Mouse (Mus musculus) limb, embryonic 14.5 days (tissue): ENCODE results near the gene Rgs14. TPM values are rescaled to one million over a fixed set of nuclear protein-coding genes. Genes with fewer than 3 reads are reported as not detected.
A peak's percentile ranks its signal among the peaks of the same experiment; 100 is the strongest.

Source experiments
- ATAC-seq: fragments of 200-750 bp; cut with Nextera tagmentation; 2 replicates; pipeline ENCODE4 v1.8.0; 2017; ENCODE audit warnings: low read depth, moderate number of reproducible peaks, moderate TSS enrichment; ENCODE audit not compliant: low FRiP score
- DNase-seq: peaks from one replicate; pipeline ENCODE4 v3.0.0-alpha.2; 2015; ENCODE audit warnings: low spot score
- H3K27ac ChIP-seq: fragments of 300-500 bp; sonication (generic); replicated peaks from 2 replicates; pipeline ENCODE4 v1.5.1; 2014; ENCODE audit warnings: low read depth, mild to moderate bottlenecking, low read length, moderate library complexity, mixed read lengths
- H3K27me3 ChIP-seq: fragments of 300-500 bp; sonication (generic); 2 replicates; pipeline ENCODE4 v1.6.1; 2014; ENCODE audit warnings: low read length, mixed read lengths; ENCODE audit not compliant: control insufficient read depth, insufficient read depth
- H3K36me3 ChIP-seq: fragments of 300-500 bp; sonication (generic); 2 replicates; pipeline ENCODE4 v1.6.1; 2014; ENCODE audit warnings: mild to moderate bottlenecking, low read length, moderate library complexity, mixed read lengths; ENCODE audit not compliant: control insufficient read depth, insufficient read depth
- H3K4me1 ChIP-seq: fragments of 300-500 bp; sonication (generic); 2 replicates; pipeline ENCODE4 v1.6.1; 2014; ENCODE audit warnings: antibody characterized with exemption, low read length, mixed read lengths; ENCODE audit not compliant: control insufficient read depth, insufficient read depth
- H3K4me2 ChIP-seq: fragments of 300-500 bp; sonication (generic); replicated peaks from 2 replicates; pipeline ENCODE4 v1.6.1; 2014; ENCODE audit warnings: low read depth, mild to moderate bottlenecking, low read length, moderate library complexity; ENCODE audit not compliant: severe bottlenecking
- H3K4me3 ChIP-seq: fragments of 300-500 bp; sonication (generic); replicated peaks from 2 replicates; pipeline ENCODE4 v1.5.1; 2014; ENCODE audit warnings: low read length
- H3K9ac ChIP-seq: fragments of 300-500 bp; sonication (generic); 2 replicates; pipeline ENCODE4 v1.6.1; 2014; ENCODE audit warnings: mild to moderate bottlenecking, low read depth, low read length, moderate library complexity; ENCODE audit not compliant: severe bottlenecking
- H3K9me3 ChIP-seq: fragments of 300-500 bp; sonication (generic); 2 replicates; pipeline ENCODE4 v1.6.1; 2016; ENCODE audit warnings: low read length; ENCODE audit not compliant: control insufficient read depth
- POLR2A ChIP-seq: fragments of 200-500 bp; IDR thresholded peaks from 2 replicates; pipeline ENCODE4 v1.8.0; 2012; ENCODE audit warnings: inconsistent platforms, mild to moderate bottlenecking, moderate library complexity, borderline replicate concordance; ENCODE audit not compliant: insufficient read depth, insufficient read length; ENCODE audit errors: extremely low read depth
- WGBS: fragments of 180-500 bp; shearing (Covaris S2); extraction: QIAGEN DNeasy Blood & Tissue Kit; methylation state at CpG from one replicate; pipeline ENCODE4 v1.1.7; 2014; 5-methylcytosine and 5-hydroxymethylcytosine counted together
- polyA plus RNA-seq, 2 experiments: library from polyadenylated mRNA; depleted of rRNA in 1 of 2; stranded (reverse) in 1 of 2; unstranded in 1 of 2; fragments of >200 nt; fragmentation: Nextera tagmentation in 1 of 2; extraction: Ambion mirVana in 1 of 2; gene quantifications; 2 replicates each; pipeline versions ENCODE4 v1.2.1 to v1.2.3; 2012 to 2014

Rgs14 gene
- polyA plus RNA-seq, 2 experiments, result 1.8 to 2.4 TPM

DNA sequence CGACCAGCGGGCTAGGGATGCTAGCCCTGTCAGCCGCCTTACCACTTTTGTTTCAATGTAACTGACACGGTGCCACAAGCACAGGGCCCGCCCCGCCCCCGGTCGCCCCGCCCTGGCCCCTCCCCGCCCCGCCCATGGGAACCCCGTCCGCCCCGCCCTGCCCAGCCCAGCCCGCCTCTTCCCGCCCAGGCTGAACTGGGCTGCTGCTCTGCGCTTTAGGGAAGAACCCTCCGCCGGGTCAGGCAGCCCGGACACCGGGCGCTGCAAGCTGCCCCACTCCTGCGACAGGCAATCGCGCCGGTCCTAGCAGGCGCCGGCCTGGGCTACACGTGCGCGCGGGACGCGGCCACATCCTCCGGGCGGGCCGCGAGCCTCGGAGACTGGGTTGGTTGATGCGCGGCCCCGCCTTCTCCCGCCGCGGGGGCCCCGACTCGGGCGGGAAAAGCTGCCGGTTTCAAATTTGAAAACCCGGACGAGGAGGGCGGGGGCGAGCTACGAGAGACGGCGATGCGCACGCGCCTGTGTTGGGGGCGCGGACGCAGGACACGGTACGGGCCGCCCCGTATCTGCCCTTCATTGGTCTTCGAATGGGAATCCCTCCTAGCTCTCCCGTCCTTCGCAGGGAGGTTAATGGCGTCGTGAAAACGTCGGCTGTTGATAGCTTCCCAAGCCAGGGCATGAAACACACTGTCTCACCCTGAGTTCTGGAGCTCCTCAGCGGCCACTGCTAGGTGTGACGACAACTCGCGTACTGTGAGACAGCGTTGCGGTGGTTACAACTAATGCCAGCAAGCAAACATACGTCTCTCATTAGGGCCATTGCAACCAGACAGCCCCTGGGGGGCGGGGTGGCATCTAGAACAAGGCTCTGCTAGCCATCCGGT is 39.6 kb upstream of the Rgs14 start, which contains the start of gene Mxd3:
Gene Mxd3 (minus strand): TSS at position 141 of the 884 bp plus-strand sequence.
- ATAC-seq (peak; percentile 90), DNase-seq (peak; percentile 90)
- TF ChIP-seq POLR2A, result no peak
- peak within 1 kb of the TSS; percentile 91 for H3K4me2 ChIP-seq
- H3K36me3 ChIP-seq, result peaks cover 13% of the 10 kb centered on the region
- H3K9me3 ChIP-seq, result no peaks in the 10 kb centered on the region
- WGBS, result 2% methylated on average over 60 of the region's 82 CpGs
- H3K27ac ChIP-seq, result peak within 1 kb of the TSS; percentile 86
- no peaks in the 10 kb centered on the region for H3K27me3 ChIP-seq
- H3K4me1 ChIP-seq, result peaks cover 27% of the 10 kb centered on the region
- H3K9ac ChIP-seq, result peak within 1 kb of the TSS; percentile 65
- peak within 1 kb of the TSS; percentile 77 for H3K4me3 ChIP-seq

DNA sequence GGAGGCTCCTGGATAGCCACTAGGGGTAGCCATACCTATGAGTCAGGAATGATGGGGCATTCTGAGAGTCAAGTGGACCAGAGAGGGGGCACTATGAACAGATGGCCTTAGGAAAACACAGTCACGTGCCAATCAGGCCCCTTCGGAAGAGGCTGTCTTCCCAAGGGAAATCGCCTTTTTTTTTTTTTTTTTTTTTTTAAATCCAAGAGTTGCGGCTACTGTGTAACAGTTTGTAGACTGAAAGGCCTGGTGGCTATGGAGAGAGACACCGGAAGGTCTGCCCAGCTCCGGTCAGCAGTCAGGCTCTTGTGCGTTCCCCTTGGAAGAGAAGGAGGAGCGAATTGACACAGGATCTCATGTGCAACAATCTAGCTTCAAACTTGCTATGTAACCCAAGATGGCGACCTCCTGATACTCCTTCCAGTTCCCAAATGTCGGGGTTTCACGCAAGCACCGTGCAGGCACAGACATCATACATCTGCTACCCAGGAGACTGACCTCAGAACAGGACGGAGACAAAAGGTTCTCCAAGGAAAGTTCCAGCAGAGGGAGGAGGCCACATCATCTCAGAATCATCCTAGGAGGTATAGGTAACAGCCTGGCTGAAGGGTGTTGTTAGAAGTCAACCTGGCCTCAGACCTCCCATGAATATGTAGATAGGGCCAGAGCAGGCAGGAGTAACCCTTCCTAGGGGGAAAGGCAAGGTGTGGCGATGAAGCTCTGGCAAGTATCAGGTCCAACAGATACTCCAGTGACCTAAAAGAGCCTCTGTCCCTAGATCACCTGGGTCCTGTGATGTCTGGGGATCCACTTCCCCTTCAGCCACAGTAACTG is 38.7 kb upstream of the Rgs14 start:
- TF ChIP-seq POLR2A, result no peak
- 47% methylated on average over 14 of the region's 14 CpGs for WGBS
- peaks cover 6% of the 10 kb centered on the region for H3K36me3 ChIP-seq
- ATAC-seq (no peak), DNase-seq (no peak)
- no peaks in the 10 kb centered on the region for H3K27me3 ChIP-seq
- no peaks in the 10 kb centered on the region for H3K9me3 ChIP-seq
- peak overlapping the region; percentile 65; the same call in 1 of the 2 replicates for H3K9ac ChIP-seq
- H3K4me3 ChIP-seq, result peak overlapping the region; percentile 77
- H3K4me2 ChIP-seq, result peak overlapping the region; percentile 91
- peak overlapping the region; percentile 86 for H3K27ac ChIP-seq
- peaks cover 27% of the 10 kb centered on the region for H3K4me1 ChIP-seq

DNA sequence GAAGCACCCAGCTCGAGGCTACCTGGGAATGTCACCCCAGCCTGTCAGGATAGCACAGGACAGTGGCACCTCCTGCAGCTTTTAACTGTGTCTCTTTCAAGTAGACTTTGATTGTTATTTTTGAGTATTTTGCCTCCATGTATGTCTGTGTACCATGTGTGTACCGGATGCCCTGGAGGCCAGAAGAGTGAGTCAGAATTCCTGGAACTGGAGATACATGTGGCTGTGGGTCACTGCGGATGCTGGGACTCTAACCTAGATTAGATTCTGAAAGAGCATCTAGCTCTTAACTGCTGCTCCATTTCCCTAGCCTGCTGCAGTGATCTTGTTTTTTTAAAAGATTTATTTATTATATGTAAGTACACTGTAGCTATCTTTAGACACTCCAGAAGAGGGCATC is 37.2 kb upstream of the Rgs14 start:
- Histone ChIP-seq H3K27me3 (no peaks in the 10 kb centered on the region), H3K4me3 (no peak overlapping the region), H3K27ac (no peak overlapping the region), H3K9me3 (no peaks in the 10 kb centered on the region), H3K4me1 (peaks cover 25% of the 10 kb centered on the region), H3K36me3 (no peaks in the 10 kb centered on the region), H3K4me2 (no peak overlapping the region), H3K9ac (no peak overlapping the region)
- no peak for TF ChIP-seq POLR2A
- DNase-seq (no peak), ATAC-seq (no peak)
- WGBS, result 82% methylated on average over 3 of the region's 3 CpGs

DNA sequence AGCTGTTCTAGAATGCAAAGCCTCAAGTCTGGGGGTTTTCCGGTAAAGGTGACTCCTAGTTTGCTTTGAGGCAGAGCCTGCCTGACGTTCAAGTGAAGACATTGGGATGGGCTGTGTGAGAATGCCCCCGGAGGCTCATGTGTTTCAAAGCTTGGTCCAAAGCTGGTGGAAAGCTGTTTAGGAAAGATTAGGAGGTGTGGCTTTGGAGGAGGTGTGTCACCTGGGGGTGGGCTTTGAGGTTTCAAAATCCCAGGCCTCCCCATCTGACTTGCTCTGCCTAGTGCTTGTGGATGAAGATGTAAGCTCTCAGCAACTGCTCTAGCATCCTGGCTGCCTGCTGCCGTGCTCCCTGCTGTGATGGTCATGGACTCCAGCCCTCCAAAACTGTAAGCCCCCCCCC is 33.8 kb upstream of the Rgs14 start:
- Histone ChIP-seq H3K27ac (no peak overlapping the region), H3K9ac (no peak overlapping the region), H3K4me2 (no peak overlapping the region), H3K9me3 (no peaks in the 10 kb centered on the region), H3K4me1 (peaks cover 3% of the 10 kb centered on the region; the same call in 1 of the 2 replicates), H3K4me3 (no peak overlapping the region), H3K36me3 (no peaks in the 10 kb centered on the region), H3K27me3 (no peaks in the 10 kb centered on the region)
- WGBS, result 87% methylated on average over 4 of the region's 4 CpGs
- TF ChIP-seq POLR2A, result no peak
- no peak for DNase-seq
- ATAC-seq, result no peak

DNA sequence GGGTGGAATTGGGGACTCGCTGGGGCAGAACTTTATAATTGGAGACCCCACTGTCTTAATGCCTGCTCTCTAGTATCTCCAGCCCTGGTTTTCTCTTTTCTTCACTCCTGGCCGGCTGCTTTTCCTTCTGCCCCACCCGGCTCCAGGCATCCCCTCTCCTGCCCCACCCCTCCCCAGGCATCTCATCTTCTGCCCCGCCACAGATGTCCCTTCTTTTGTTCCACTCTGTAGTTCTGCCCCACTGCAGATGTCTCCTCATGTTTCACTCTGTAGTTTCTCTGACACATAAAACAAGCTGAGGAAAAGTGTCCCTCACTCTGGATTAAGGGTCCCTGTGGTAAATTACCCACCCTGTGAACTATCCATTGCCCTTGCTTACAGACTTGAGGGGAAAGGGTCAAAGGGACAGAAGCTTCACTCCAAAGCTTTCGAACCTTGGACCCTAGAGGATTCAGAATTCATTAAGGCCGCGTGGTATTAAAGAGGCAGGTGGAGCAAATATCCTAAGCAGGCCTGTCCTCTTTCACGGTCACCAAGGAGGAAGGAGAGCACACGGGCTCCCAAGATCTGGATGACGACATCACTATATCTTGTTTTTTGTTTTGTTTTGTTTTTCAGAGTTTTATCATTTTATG is 32.1 kb upstream of the Rgs14 start:
- H3K9ac ChIP-seq, result no peak overlapping the region

More for the DNA sequence above, 32.1 kb upstream of the Rgs14 start:
- Histone ChIP-seq H3K27ac (no peak overlapping the region), H3K9me3 (no peaks in the 10 kb centered on the region), H3K4me3 (no peak overlapping the region), H3K27me3 (no peaks in the 10 kb centered on the region), H3K4me1 (no peaks in the 10 kb centered on the region), H3K4me2 (no peak overlapping the region), H3K36me3 (no peaks in the 10 kb centered on the region)
- DNase-seq, result no peak
- 68% methylated on average over 10 of the region's 10 CpGs for WGBS
- TF ChIP-seq POLR2A, result no peak
- no peak for ATAC-seq
